Mouse (Mus musculus) cerebellum, postnatal 10 days (tissue): ENCODE measurements at regions not wholly inside any gene's neighbourhood (a gene's known extent, or its start where the extent isn't known, plus 50 kb on each side); places are given as distances from the start of the nearest gene placed in this dataset.

Experiments
- DNase-seq, 2 experiments: peaks; one replicate each; pipeline ENCODE4 v3.0.0; 2021; ENCODE audit warnings: mixed read lengths in 2 of 2

DNA sequence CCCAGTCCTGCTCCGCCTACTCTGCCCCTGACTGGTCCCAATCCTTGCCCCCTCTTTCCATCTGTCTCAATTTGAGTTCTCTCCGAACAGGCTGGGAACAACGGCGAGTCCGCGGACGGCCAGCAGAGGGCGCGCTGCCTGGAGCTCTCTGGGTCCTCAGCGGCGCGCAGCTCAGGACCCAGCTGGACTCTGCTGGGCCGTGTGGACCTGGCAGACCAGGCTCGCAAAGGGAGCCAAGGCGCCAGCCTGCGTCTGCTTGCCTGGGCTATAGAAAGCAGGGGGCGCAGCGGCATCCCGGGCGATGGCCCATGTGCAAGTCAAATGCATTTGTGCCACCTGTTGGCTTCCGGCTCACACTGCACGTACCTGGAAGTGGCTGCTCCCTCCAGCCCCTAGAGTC, 100.0 kb upstream of the Irx4 start:
- peak; percentile 94 to 95 for DNase-seq

DNA sequence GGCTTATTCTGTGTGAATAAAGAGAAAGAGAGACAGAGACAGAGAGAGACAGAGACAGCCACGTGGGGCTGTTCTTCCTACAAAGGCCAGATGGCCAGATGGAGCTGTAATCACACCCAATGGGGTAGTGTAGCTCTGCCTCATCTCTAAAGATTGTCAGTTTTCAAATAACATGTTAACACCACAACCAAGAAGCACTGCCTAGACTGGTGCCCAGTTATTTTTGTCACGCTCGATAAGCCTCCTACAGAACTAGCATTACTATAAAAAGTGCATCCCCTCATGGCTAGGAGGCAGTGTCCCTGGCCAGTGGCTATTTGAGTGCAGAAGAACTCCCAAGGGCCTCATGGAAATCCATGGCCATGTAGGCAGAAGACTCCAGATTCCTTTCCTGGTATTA, 90.0 kb upstream of the Irx4 start:
- no peak for DNase-seq

DNA sequence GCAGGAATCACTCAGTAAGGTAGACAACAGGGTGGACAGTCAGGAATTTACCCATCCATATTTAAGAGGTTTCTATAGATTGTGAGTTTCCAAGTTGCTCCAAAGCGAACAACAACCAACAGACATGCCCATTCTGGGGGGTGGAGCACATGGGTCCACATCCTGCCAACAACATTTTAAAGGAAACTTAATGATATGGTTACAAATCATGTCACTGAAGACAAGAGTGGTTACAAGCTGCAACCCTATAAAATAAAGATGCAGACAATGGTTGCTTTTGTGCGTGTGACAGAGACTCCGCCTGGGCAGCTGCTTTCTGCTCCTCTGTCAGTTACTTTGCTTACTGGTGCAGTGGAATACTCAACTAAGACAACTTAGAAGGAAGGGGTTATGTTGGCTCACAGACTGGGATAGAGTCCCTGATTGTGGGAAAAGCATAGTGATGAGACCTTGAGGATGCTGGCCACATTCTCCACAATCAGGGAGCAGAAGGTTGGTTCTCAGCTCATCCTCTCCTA, 52.3 kb upstream of the Irx4 start:
- DNase-seq = no peak
